Mouse (Mus musculus): ENCODE measurements around the gene Atg14. TPM values are rescaled to one million over a fixed set of nuclear protein-coding genes. Genes with fewer than 3 reads are reported as not detected.

The Atg14 gene
- total RNA-seq, 2 experiments from 2014 or later = 16.3 to 20.5 TPM

DNA sequence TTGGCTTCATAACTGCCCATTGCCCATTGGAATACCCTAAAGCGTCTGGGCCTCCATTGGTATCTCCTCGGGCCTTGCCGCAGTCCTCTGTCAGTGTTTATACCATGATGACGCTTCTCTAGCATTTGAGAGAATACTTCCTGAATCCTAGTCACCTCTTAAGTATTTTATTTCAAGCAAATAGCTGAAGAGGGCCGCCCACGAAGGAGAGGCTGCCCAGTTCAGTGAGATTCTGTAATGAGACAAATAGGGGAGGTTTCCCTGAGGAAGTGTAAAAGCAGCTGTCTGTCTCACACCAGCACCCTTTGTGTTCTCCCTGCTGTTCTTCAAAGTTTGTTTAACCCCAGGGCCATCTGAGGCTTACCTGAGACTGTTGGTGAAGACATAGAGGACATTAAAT lies 53.7 kb downstream of the Atg14 start:
- intact Hi-C loops (cut with DNase I) = no loop called here
- no peak for DNase-seq (ENCODE audit: low spot score in 2 of 2)

DNA sequence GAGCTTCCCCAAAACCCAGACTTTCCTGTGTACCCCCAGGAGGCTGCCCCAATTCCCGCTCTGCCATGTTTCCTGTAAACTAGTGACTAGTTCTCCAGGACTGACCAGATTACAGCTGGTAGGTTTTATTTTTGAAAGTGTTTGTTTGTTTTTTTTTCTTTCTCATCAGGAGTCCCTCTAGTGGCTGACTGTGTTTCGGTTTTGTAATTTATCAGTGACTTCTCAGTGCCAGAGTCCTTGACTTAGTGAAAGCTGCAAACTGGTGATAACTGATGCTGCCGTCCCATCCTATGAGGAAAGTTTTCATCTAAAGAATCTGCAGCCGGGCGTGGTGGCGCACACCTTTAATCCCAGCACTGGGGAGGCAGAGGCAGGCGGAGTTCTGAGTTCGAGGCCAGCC lies 54.8 kb downstream of the Atg14 start:
- intact Hi-C loops (cut with DNase I) = no loop called here
- DNase-seq (ENCODE audit: low spot score in 2 of 2) = no peak

DNA sequence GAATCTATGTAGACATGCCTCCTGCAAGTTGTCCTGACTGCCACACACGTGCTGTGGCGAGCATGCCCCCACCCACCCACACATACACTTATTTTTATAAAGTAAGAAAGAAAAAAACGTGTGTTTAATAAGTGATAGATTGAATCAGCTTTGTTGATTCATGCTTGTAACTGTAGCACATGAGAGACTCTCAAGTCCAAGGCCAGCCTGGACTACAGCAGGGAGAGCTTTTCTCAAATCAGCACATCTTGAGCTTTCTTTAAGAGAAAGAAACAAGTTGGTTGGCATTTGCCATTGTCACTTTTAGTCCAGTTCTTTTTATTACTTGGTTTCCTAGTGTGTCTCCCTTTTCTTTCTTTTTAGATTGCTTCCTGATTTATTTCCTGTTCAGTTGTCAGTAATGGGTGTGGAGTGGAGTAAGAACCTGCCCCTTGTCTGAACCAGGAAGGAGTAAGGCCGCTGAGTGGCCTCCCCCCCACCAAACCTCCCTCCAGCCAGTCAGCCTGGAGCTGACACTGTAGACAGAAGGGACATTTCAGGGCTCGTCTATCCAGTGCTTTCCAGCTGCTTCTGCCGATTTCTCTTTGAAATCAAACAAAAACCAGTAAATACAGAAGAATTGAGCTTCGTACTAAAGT lies 55.5 kb downstream of the Atg14 start:
- intact Hi-C loops (cut with DNase I) = no loop called here

DNA sequence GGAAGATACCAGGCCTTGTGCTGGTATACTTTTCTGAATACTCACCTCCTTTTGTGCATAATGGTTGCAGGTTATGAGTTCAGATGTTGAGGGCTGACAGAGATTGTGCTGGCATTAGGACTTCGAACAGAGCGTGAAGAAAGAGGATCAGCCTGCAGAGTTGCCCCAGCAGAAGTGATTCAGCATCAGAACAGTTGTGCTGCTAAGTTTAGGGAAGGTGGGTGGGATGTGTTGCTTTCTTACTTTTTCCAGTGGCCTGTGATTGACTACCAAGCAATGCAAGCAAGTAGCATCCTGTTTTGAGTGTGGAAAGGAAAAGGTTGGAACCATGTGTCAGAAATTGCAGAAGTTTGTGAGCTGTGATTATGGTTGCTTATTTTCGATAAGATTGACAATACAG lies 56.8 kb downstream of the Atg14 start:
- peak; percentile 43 to 52 for DNase-seq (ENCODE audit: low spot score in 2 of 2)
- intact Hi-C loops (cut with DNase I) = no loop called here

More for the DNA sequence above, 55.5 kb downstream of the Atg14 start:
- DNase-seq (ENCODE audit: low spot score in 2 of 2) = no peak

DNA sequence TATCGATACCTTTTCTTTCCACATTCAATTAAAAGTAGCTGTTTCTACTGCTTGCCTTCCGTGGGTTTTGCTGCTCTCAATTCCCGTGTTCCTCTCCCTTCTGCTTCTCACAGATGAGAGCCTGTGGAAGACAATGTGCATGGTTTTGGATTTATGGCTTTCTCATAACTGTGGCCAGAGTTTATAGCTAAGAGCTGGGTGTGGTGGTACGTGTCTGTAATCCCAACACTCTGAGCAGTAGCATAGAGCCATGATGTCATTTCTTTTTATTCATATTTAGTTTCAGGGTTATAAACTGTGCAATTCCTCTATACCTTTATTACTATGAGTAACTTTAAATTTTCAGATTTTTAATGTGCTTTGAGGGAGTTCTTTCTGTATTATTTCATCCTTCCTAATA lies 60.2 kb downstream of the Atg14 start:
- DNase-seq (ENCODE audit: low spot score in 2 of 2) = no peak
- intact Hi-C loops (cut with DNase I) = no loop called here

DNA sequence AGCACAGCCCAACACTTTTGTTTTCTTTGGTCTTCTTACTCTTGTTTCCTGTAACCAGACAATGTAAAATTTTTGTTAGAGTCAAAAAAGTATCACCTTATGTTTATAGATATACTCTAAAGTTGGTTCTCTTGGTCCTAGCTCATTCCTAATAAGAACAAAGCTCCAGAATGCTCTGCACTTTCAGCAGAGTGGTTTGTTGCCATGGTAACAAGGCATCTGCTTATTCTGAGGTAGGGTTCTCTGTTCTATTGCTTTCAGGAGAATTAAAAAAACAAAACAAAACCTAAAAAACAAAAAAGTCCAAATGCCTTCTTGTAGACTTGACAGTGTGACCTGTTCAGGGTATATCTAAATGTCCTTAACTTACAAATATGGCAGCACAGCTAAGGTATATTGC lies 62.4 kb downstream of the Atg14 start:
- intact Hi-C loops (cut with DNase I) = loop anchor here (2.0 kb wide), 1 partner anchor 17 kb away; no protein-coding TSS in a partner anchor
- no peak for DNase-seq (ENCODE audit: low spot score in 2 of 2)

DNA sequence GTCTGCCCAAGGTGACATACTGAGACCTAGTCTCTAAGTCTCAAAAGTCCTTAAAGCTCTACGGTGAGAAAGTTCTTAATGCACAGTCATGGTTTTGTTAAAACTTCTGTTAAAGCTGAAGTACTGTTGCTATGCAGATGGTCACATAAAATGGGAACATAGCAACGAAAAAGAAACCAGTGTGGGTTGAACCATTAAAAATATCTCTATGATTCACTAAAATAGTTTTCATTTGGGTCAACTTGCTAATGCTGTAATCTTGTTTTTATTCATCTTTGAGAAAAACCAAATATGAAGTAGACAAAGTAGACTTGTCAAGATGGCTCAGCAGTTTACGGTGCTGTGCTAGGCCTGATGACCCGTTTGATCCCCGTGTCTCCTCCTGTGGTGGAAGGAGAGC lies 63.8 kb downstream of the Atg14 start:
- intact Hi-C loops (cut with DNase I) = no loop called here
- DNase-seq (ENCODE audit: low spot score in 2 of 2) = no peak

DNA sequence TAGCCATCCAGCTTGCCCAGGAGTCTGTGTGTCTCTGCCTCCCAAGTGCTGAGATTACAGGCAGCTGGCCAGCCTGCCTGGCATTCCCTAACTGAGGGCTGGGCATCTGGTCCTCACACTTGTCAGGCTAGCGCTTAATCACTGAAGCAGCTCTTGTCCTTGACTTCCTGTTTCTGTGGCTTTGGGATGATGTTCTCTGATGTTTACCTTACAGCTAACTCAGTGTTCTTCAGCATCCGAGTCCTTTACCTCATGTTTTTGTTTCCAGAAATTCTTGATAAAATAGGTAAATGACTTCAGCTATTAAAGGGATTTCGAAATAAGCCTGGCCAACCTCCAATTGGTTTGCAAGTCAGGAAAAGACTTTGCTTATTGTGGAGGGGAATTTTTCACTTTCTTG lies 66.4 kb downstream of the Atg14 start:
- no peak for DNase-seq (ENCODE audit: low spot score in 2 of 2)
- intact Hi-C loops (cut with DNase I) = no loop called here

DNA sequence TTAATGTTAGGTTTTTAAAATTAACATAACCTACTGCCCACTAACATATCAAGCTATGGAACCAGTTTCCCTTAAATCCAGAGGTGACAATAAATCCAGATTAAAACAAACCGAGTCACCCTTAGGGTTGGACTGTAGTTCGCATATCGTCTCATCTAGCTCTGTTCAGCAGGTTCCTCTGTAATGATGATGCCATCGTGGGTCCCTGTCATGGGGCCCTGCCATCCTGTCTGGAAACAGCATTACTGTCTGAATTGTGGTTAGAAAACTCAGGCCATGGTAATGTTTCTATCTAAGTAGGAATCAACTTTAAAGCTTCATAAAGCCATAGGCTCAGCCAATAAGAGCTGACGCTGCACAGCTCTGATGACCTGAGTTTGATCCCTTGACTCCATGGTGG lies 71.8 kb downstream of the Atg14 start:
- intact Hi-C loops (cut with DNase I) = no loop called here
- no peak for DNase-seq (ENCODE audit: low spot score in 2 of 2)

DNA sequence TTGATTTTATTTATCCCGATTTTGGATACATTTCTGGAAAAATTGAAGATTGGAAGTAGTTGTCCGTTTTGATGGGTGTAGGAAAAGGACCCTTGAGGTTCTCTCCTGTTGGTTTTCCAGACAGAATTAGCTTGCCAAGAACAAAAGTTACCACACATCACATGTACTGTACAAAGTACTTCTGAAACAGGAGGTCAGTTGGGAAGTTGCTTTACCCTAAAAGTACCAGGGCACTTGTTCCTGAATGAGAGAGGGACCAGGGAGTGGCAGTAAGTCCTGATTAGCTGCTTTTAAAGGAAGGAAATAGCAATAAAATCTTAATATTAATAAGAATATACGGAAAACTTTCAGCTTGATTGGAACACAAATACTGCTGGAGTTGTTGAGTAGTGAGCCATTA lies 73.3 kb downstream of the Atg14 start:
- no peak for DNase-seq (ENCODE audit: low spot score in 2 of 2)
- intact Hi-C loops (cut with DNase I) = no loop called here

DNA sequence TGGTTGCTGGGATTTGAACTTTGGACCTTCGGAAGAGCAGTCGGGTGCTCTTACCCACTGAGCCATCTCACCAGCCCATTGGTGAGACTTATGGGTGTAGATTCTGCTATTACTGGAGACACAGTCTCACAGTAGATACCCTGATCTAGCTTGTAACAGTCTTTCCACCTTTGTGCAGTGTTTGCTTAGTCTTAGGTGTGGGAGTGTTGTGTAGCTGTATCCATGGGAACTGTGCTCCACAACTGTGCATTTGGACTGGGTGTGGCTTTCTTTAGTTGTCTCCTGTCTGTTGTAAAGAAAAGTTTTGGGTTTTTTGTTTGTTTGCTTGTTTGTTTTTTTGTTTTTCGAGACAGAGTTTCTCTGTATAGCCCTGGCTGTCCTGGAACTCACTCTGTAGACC lies 74.5 kb downstream of the Atg14 start:
- no peak for DNase-seq (ENCODE audit: low spot score in 2 of 2)
- intact Hi-C loops (cut with DNase I) = no loop called here

DNA sequence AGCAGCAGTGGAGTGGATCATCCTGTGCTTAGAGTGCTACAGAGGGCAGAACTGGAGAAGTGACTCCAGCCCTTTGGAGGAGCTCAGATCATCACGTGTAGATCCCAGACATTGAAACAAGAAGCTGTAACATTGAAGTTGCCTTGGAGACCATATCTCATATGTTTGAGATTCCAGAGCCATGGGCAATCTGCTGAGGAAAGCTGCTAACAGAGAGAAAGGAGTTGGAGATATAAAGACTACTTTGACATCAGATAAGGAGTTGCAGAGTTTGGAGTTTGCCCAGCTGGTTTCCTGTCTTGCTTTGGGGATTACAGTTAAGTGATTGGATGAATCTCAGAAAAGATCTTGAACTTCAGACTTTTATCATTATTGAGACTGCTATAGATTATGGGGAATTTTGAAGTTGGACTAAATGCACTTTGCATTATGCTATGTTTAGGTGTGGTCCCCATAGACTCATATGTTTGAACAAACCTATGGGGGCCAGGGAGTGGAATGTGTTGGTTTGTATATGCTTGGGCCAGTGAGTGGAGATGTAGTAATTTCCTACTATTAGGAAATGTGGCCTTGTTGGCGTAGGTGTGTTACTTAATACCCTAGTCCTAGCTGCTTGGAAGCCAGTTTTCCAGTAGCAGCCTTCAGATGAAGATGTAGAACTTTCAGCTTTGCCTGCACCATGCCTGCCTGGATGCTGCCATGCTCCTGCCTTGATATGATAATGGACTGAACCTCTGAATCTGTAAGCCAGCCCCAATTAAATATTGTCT lies 76.7 kb downstream of the Atg14 start:
- intact Hi-C loops (cut with DNase I) = no loop called here
- no peak for DNase-seq (ENCODE audit: low spot score in 2 of 2)

Other genes starting within 250 kb of the Atg14 start
- under 1 TPM in 1 of 2 experiments, not detected in 1; 0.49 TPM for gene Lgals3, start 202.9 kb downstream of the Atg14 start, total RNA-seq (2021)
- gene Dlgap5, start 152.2 kb downstream of the Atg14 start, total RNA-seq (2021) = 1 to 10 TPM in 1 of 2 experiments, not detected in 1; 1.1 TPM
- gene Fbxo34, start 120.2 kb downstream of the Atg14 start, total RNA-seq (2021) = 100 to 1,000 TPM in 1 of 2 experiments, 10 to 100 TPM in 1; 98.4 to 118 TPM
- gene Ktn1, start 77.8 kb upstream of the Atg14 start, total RNA-seq (2021) = 10 to 100 TPM; 75.8 to 98.4 TPM